Comparison of ENCODE assay signal across 11 mouse cellular contexts in genomic region chr7:91218321-91218987, GRCm38 (mm10).
DNase-seq lines count a peak whose midpoint lies in the region.
"Had no signal": no experiment of that assay in that cellular context is flagged by ENCODE, and none has a peak within 500 bp of the region (broad histone marks: within the 10 kb centered on the region; RNA-seq: fewer than 3 reads in every experiment).

No protein-coding gene starts in this region.

- intact Hi-C loops in left cerebral cortex, postnatal 4 days (cut with DNase I): loop anchor here (10.0 kb wide), 1 partner anchor 124 kb away; no protein-coding TSS in a partner anchor
- intact Hi-C loops in gastrocnemius, postnatal 14 days (cut with DNase I; ENCODE audit: low total_unique reads): loop anchor here (10.0 kb wide), 1 partner anchor 56 kb away; no protein-coding TSS in a partner anchor

- peak; percentile 35 for DNase-seq in left cerebral cortex, adult 11 months (ENCODE audit: low spot score)
- DNase-seq in left cerebral cortex, postnatal 4 days: no peak
- DNase-seq in frontal cortex, adult 2 months (ENCODE audit: extremely low spot score in 1 of 2, low spot score in 1 of 2): peak; percentile 70 to 78
- DNase-seq in layer of hippocampus, adult 9-11 months: peak; percentile 73
- peak; percentile 49 to 68 for DNase-seq in right cerebral cortex, postnatal 10 days (ENCODE audit: low spot score in 2 of 2)
- DNase-seq in spleen, postnatal 14 days (ENCODE audit: low spot score in 2 of 2): no peak
- no peak for DNase-seq in spleen, adult 18-20 months
- no peak for DNase-seq in gastrocnemius, postnatal 14 days
- DNase-seq: embryo, embryonic 11 days; gastrocnemius, adult 2 months; heart, postnatal 4 days had no signal

Comparison
In these comparisons a context has a peak if more than half of its experiments do, and no peak if none do; other contexts are left out.
1. DNase-seq: peak in left cerebral cortex, adult 11 months (single experiment), frontal cortex, adult 2 months (2 of 2), layer of hippocampus, adult 9-11 months (single experiment) and right cerebral cortex, postnatal 10 days (2 of 2); none in left cerebral cortex, postnatal 4 days (single experiment), spleen, postnatal 14 days (0 of 2), spleen, adult 18-20 months (0 of 2) and gastrocnemius, postnatal 14 days (single experiment).